Mouse (Mus musculus): Measurements from ENCODE around the gene Ttc41.

GRCm38 (mm10) chr10:86825871-86826522 lies 120.4 kb downstream of the Ttc41 start:
- no peak for TF ChIP-seq CTCF (IDR thresholded peaks at IDR 0.05; ENCODE audit: low read depth)
- peak; percentile 50; the same call in 1 of the 2 replicates for TF ChIP-seq EP300 (IDR thresholded peaks at IDR 0.05; ENCODE audit: low read depth)
